Mouse (Mus musculus) forebrain, embryonic 14.5 days (tissue): Measurements from ENCODE around the gene Srl. TPM values are rescaled to one million over a fixed set of nuclear protein-coding genes. Genes with fewer than 3 reads are reported as not detected.

Source experiments
- ATAC-seq: fragments of 200-750 bp; cut with Nextera tagmentation; 2 replicates; pipeline ENCODE4 v1.8.0; 2017; ENCODE audit warnings: mild to moderate bottlenecking, moderate library complexity
- DNase-seq: peaks from one replicate; pipeline ENCODE4 v3.0.0-alpha.2; 2015; ENCODE audit warnings: low spot score
- H3K27ac ChIP-seq: fragments of 300-500 bp; sonication (generic); 2 replicates; pipeline ENCODE4 v1.5.1; 2014; ENCODE audit warnings: low read depth, mild to moderate bottlenecking, control low read depth, low read length, moderate library complexity
- H3K27me3 ChIP-seq: fragments of 300-500 bp; sonication (generic); replicated peaks from 2 replicates; pipeline ENCODE4 v1.6.1; 2014; ENCODE audit warnings: low read length, control low read depth, mixed read lengths; ENCODE audit not compliant: control insufficient read depth, insufficient read depth
- H3K36me3 ChIP-seq: fragments of 300-500 bp; sonication (generic); 2 replicates; pipeline ENCODE4 v1.6.1; 2014; ENCODE audit warnings: low read length, control low read depth; ENCODE audit not compliant: control insufficient read depth, insufficient read depth
- H3K4me1 ChIP-seq: fragments of 300-500 bp; sonication (generic); 2 replicates; pipeline ENCODE4 v1.6.1; 2014; ENCODE audit warnings: antibody characterized with exemption, low read length, control low read depth; ENCODE audit not compliant: control insufficient read depth, insufficient read depth
- H3K4me2 ChIP-seq: fragments of 300-500 bp; sonication (generic); 2 replicates; pipeline ENCODE4 v1.6.1; 2014; ENCODE audit warnings: mild to moderate bottlenecking, control low read depth, low read length
- H3K4me3 ChIP-seq: fragments of 300-500 bp; sonication (generic); 2 replicates; pipeline ENCODE4 v1.5.1; 2014; ENCODE audit warnings: low read depth, low read length, control low read depth
- H3K9ac ChIP-seq: fragments of 300-500 bp; sonication (generic); 2 replicates; pipeline ENCODE4 v1.6.1; 2014; ENCODE audit warnings: mild to moderate bottlenecking, low read length, control low read depth, moderate library complexity
- H3K9me3 ChIP-seq: fragments of 300-500 bp; sonication (generic); replicated peaks from 2 replicates; pipeline ENCODE4 v1.6.1; 2016; ENCODE audit warnings: low read length, control low read depth, mixed read lengths; ENCODE audit not compliant: control insufficient read depth
- WGBS: fragments of 180-500 bp; shearing (Covaris S2); extraction: QIAGEN DNeasy Blood & Tissue Kit; methylation state at CpG from one replicate; pipeline ENCODE4 v1.1.7; 2014; 5-methylcytosine and 5-hydroxymethylcytosine counted together
- polyA plus RNA-seq: library from polyadenylated mRNA; unstranded; fragments of >200 nt; fragmentation: Nextera tagmentation; extraction: Ambion mirVana; gene quantifications from 2 replicates; pipeline ENCODE4 v1.2.1, GENCODE M21; 2014

Srl gene
- polyA plus RNA-seq, 1 experiment from 2014 or later, result 34.1 TPM

- WGBS, result 88% methylated on average over 4 of the region's 4 CpGs
- ATAC-seq (no peak), DNase-seq (no peak)
- H3K9me3 ChIP-seq, result no peaks in the 10 kb centered on the region
- H3K4me1 ChIP-seq, result no peaks in the 10 kb centered on the region
- no peaks in the 10 kb centered on the region for H3K36me3 ChIP-seq
- no peak overlapping the region for H3K4me2 ChIP-seq
- H3K27me3 ChIP-seq, result no peaks in the 10 kb centered on the region
- no peak overlapping the region for H3K27ac ChIP-seq
- no peak overlapping the region for H3K4me3 ChIP-seq
- no peak overlapping the region for H3K9ac ChIP-seq
These were observed 85.9 kb downstream of the Srl start for GRCm38 (mm10) chr16:4455693-4456092.

- DNase-seq, result no peak
- Histone ChIP-seq H3K4me3 (no peak overlapping the region), H3K4me1 (no peaks in the 10 kb centered on the region), H3K36me3 (no peaks in the 10 kb centered on the region), H3K27ac (no peak overlapping the region), H3K9me3 (no peaks in the 10 kb centered on the region), H3K9ac (no peak overlapping the region), H3K27me3 (no peaks in the 10 kb centered on the region), H3K4me2 (no peak overlapping the region)
- ATAC-seq, result no peak
- 90% methylated on average over 7 of the region's 7 CpGs for WGBS
These were observed 87.1 kb downstream of the Srl start for GRCm38 (mm10) chr16:4454563-4454962.

GRCm38 (mm10) chr16:4449418-4449817 is 92.2 kb downstream of the Srl start:
- Histone ChIP-seq H3K4me2 (no peak overlapping the region), H3K27me3 (no peaks in the 10 kb centered on the region), H3K27ac (no peak overlapping the region), H3K4me1 (no peaks in the 10 kb centered on the region), H3K4me3 (no peak overlapping the region), H3K36me3 (no peaks in the 10 kb centered on the region), H3K9ac (no peak overlapping the region), H3K9me3 (no peaks in the 10 kb centered on the region)
- no peak for DNase-seq
- ATAC-seq, result no peak
- 92% methylated on average over 6 of the region's 6 CpGs for WGBS

- Histone ChIP-seq H3K4me2 (no peak overlapping the region), H3K4me1 (no peaks in the 10 kb centered on the region), H3K27ac (no peak overlapping the region), H3K36me3 (no peaks in the 10 kb centered on the region), H3K9ac (no peak overlapping the region), H3K9me3 (no peaks in the 10 kb centered on the region), H3K4me3 (no peak overlapping the region), H3K27me3 (no peaks in the 10 kb centered on the region)
- peak; percentile 24 for DNase-seq
- 34% methylated on average over 9 of the region's 9 CpGs for WGBS
- no peak for ATAC-seq
These were observed 93.4 kb downstream of the Srl start for GRCm38 (mm10) chr16:4448235-4448634.

GRCm38 (mm10) chr16:4446395-4446794 is 95.2 kb downstream of the Srl start:
- no peak for DNase-seq
- Histone ChIP-seq H3K27ac (no peak overlapping the region), H3K4me3 (no peak overlapping the region), H3K4me1 (no peaks in the 10 kb centered on the region), H3K36me3 (no peaks in the 10 kb centered on the region), H3K27me3 (no peaks in the 10 kb centered on the region), H3K9ac (no peak overlapping the region), H3K9me3 (no peaks in the 10 kb centered on the region), H3K4me2 (no peak overlapping the region)
- WGBS, result 85% methylated on average over 4 of the region's 4 CpGs
- no peak for ATAC-seq

- DNase-seq (no peak), ATAC-seq (no peak)
- Histone ChIP-seq H3K4me3 (no peak overlapping the region), H3K9me3 (no peaks in the 10 kb centered on the region), H3K4me2 (no peak overlapping the region), H3K27ac (no peak overlapping the region), H3K4me1 (no peaks in the 10 kb centered on the region), H3K27me3 (no peaks in the 10 kb centered on the region), H3K9ac (no peak overlapping the region), H3K36me3 (no peaks in the 10 kb centered on the region)
- 67% methylated on average over 1 of the region's 1 CpGs for WGBS
These were observed 97.2 kb downstream of the Srl start for GRCm38 (mm10) chr16:4444378-4444777.

- H3K9ac ChIP-seq, result no peak overlapping the region
- H3K4me3 ChIP-seq, result no peak overlapping the region
- no peaks in the 10 kb centered on the region for H3K9me3 ChIP-seq
- H3K4me2 ChIP-seq, result no peak overlapping the region
- no peaks in the 10 kb centered on the region for H3K4me1 ChIP-seq
- no peaks in the 10 kb centered on the region for H3K27me3 ChIP-seq
- no peak for DNase-seq
- ATAC-seq, result no peak
- no peaks in the 10 kb centered on the region for H3K36me3 ChIP-seq
- no peak overlapping the region for H3K27ac ChIP-seq
- WGBS, result 80% methylated on average over 10 of the region's 10 CpGs
These were observed 102.1 kb downstream of the Srl start for GRCm38 (mm10) chr16:4439302-4440066.

GRCm38 (mm10) chr16:4436738-4437137 is 104.9 kb downstream of the Srl start:
- H3K4me2 ChIP-seq, result no peak overlapping the region
- H3K36me3 ChIP-seq, result no peaks in the 10 kb centered on the region
- WGBS, result 83% methylated on average over 4 of the region's 4 CpGs
- no peaks in the 10 kb centered on the region for H3K9me3 ChIP-seq
- no peak overlapping the region for H3K4me3 ChIP-seq
- DNase-seq (no peak), ATAC-seq (no peak)
- no peaks in the 10 kb centered on the region for H3K4me1 ChIP-seq
- H3K27me3 ChIP-seq, result no peaks in the 10 kb centered on the region
- no peak overlapping the region for H3K9ac ChIP-seq
- no peak overlapping the region for H3K27ac ChIP-seq

- no peak for DNase-seq
- no peak overlapping the region for H3K4me2 ChIP-seq
- no peaks in the 10 kb centered on the region for H3K36me3 ChIP-seq
- no peak for ATAC-seq
- H3K9me3 ChIP-seq, result no peaks in the 10 kb centered on the region
- no peak overlapping the region for H3K4me3 ChIP-seq
- H3K4me1 ChIP-seq, result no peaks in the 10 kb centered on the region
- WGBS, result 94% methylated on average over 2 of the region's 2 CpGs
- H3K9ac ChIP-seq, result no peak overlapping the region
- no peak overlapping the region for H3K27ac ChIP-seq
- no peaks in the 10 kb centered on the region for H3K27me3 ChIP-seq
These were observed 106.2 kb downstream of the Srl start for GRCm38 (mm10) chr16:4435371-4435770.
